8 mouse cellular contexts compared by ENCODE assay signal in genomic region chr4:31963354-31964193, GRCm38 (mm10). TPM values are rescaled to one million over a fixed set of nuclear protein-coding genes. Genes with fewer than 3 reads are reported as not detected.
DNase-seq lines count a peak whose midpoint lies in the region; ATAC-seq and TF ChIP-seq lines count a peak whose summit lies in the region.

Gene Map3k7 (plus strand): TSS chr4:31964097.

- DNase-seq in gastrocnemius, adult 8-10 months (ENCODE audit: low spot score in 2 of 2) = peak; percentile 83 to 84
- peak; percentile 73 for DNase-seq in hindlimb bud, embryonic 11.5 days (ENCODE audit: extremely low spot score, low read depth, low spot score)
- peak; percentile 89 to 91 for DNase-seq in left cerebral cortex, adult 8-10 months (ENCODE audit: low spot score in 2 of 2)
- peak; percentile 96 for DNase-seq in right cerebral cortex, postnatal 10 days (ENCODE audit: low spot score in 2 of 2)
- DNase-seq in urinary bladder, postnatal 25 days (ENCODE audit: low spot score) = peak; percentile 96

- peaks cover 2% of the 10 kb centered on the region; the same call in 1 of the 2 replicates for H3K4me1 ChIP-seq in cortical plate, adult 2 months (ENCODE audit: control insufficient read depth, insufficient read depth, low read length)
- peaks cover 54% of the 10 kb centered on the region for H3K4me1 ChIP-seq in megakaryocyte, embryonic 14.5 days

- H3K27ac ChIP-seq in cortical plate, adult 2 months (ENCODE audit: insufficient read depth, low read length) = peak within 1 kb of the TSS; percentile 98

- TF ChIP-seq POLR2A in cortical plate, adult 2 months (IDR thresholded peaks at IDR 0.05; ENCODE audit: extremely low read depth, insufficient read depth, low read length) = 0 out of 2 replicates have a peak, but pooled peaks have one; percentile 37

- ATAC-seq in activated CD4-positive, CD25-positive, alpha-beta regulatory T cell, adult 4 months = peak; percentile 80

- no peaks in the 10 kb centered on the region for H3K9me3 ChIP-seq in megakaryocyte, embryonic 14.5 days

- H3K36me3 ChIP-seq in megakaryocyte, embryonic 14.5 days (replicated peaks; ENCODE audit: low read length) = no peaks in the 10 kb centered on the region

- peak within 1 kb of the TSS; percentile 90 for H3K4me3 ChIP-seq in cortical plate, adult 2 months (ENCODE audit: insufficient read depth, low read length)
- peak within 1 kb of the TSS; percentile 98 for H3K4me3 ChIP-seq in megakaryocyte, embryonic 14.5 days (replicated peaks)

- no peaks in the 10 kb centered on the region for H3K27me3 ChIP-seq in megakaryocyte, embryonic 14.5 days (replicated peaks)

- TF ChIP-seq CTCF in cortical plate, adult 2 months (IDR thresholded peaks at IDR 0.05; ENCODE audit: extremely low read depth, insufficient read depth, low read length) = no peak

RNA-seq across cellular contexts. Expression of gene Map3k7, which starts in this region (rescaled TPM):
- 1 to 10 TPM; 5.8 to 9.5 TPM for polyA plus RNA-seq in activated CD4-positive, CD25-positive, alpha-beta regulatory T cell, adult 4 months (2017; shearing (Covaris generic))
- polyA plus RNA-seq in cortical plate, adult 2 months (2012; rRNA removed) = 35.7 and 36.9 TPM in 2 replicates
- 10 to 100 TPM; 43.9 to 67.1 (median 49.4) TPM for total RNA-seq in gastrocnemius, adult 8-10 months (2022)
- 10 to 100 TPM; 33.3 to 42.1 (median 36.7) TPM for total RNA-seq in left cerebral cortex, adult 8-10 months (2022)
- polyA plus RNA-seq in megakaryocyte, embryonic 14.5 days (2012; ENCODE audit: insufficient read depth, low replicate concordance) = 1.1 and 1.2 TPM in 2 replicates

Comparison
In these comparisons a context has a peak if more than half of its experiments do, and no peak if none do; other contexts are left out.
1. Peak in every context shown above with its lines: DNase-seq, ATAC-seq, H3K4me3 ChIP-seq and H3K27ac ChIP-seq.